Mouse (Mus musculus): ENCODE results near the gene Tcf7l1.

GRCm38 (mm10) chr6:72769343-72769742 lies 19.7 kb downstream of the Tcf7l1 start:
- no peak for TF ChIP-seq CTCF (IDR thresholded peaks at IDR 0.05)
- TF ChIP-seq EP300 (IDR thresholded peaks at IDR 0.05) = no peak
